Mouse (Mus musculus) E14TG2a.4 (cell line): ENCODE measurements around the gene Shc3.

Experiments used
- CTCF ChIP-seq: conservative IDR thresholded peaks from 2 replicates; pipeline ENCODE4 v1.5.1; 2014; ENCODE audit warnings: low read length
- POU5F1 ChIP-seq: IDR thresholded peaks from 2 replicates; pipeline ENCODE4 v1.6.1; 2014; ENCODE audit warnings: low read length, borderline replicate concordance

- TF ChIP-seq CTCF (no peak), POU5F1 (no peak)
These were observed 160.7 kb downstream of the Shc3 start, which contains the start of gene S1pr3 for GRCm38 (mm10) chr13:51408519-51409001.
